Mouse (Mus musculus) CH12.LX (cell line): Measurements from ENCODE around the gene Zcchc7. TPM values are rescaled to one million over a fixed set of nuclear protein-coding genes. Genes with fewer than 3 reads are reported as not detected.

ENCODE experiments used
- DNase-seq: peaks from one replicate; pipeline ENCODE4 v3.0.0-alpha.2; 2013; ENCODE audit errors: extremely low read depth
- H3K27ac ChIP-seq: 2 replicates; pipeline ENCODE4 v1.5.1; 2012; ENCODE audit warnings: low read depth, mild to moderate bottlenecking, control low read depth, moderate library complexity; ENCODE audit not compliant: insufficient read depth
- H3K27me3 ChIP-seq: replicated peaks from 2 replicates; pipeline ENCODE3; 2012; ENCODE audit warnings: inconsistent platforms
- H3K36me3 ChIP-seq, 2 experiments: replicated peaks in 1 of 2; 2 replicates each; pipeline versions ENCODE3 to v1.6.1; 2012; ENCODE audit warnings: inconsistent platforms in 1 of 2, low read length in 1 of 2, mild to moderate bottlenecking in 1 of 2, mixed read lengths in 1 of 2, moderate library complexity in 1 of 2; ENCODE audit not compliant: control insufficient read depth in 1 of 2, insufficient read depth in 1 of 2
- H3K4me1 ChIP-seq, 2 experiments: 2 replicates each; pipeline ENCODE4 v1.6.1; 2012; ENCODE audit warnings: inconsistent platforms in 1 of 2, moderate library complexity in 1 of 2; ENCODE audit not compliant: insufficient read depth in 2 of 2, control insufficient read depth in 1 of 2
- H3K4me2 ChIP-seq: 2 replicates; pipeline ENCODE4 v1.6.1; 2012; ENCODE audit warnings: low read depth, mild to moderate bottlenecking, control low read depth; ENCODE audit not compliant: poor library complexity, insufficient read depth, severe bottlenecking
- H3K4me3 ChIP-seq, 3 experiments: fragments of 150-350 bp in 1 of 3; sonication (generic) in 1 of 3; replicated peaks in 1 of 3; 2 replicates each; pipeline versions ENCODE3 to v1.5.1; 2011 to 2012; ENCODE audit warnings: low read depth in 2 of 3, low read length in 2 of 3, mild to moderate bottlenecking in 2 of 3, moderate library complexity in 2 of 3, control low read depth in 1 of 3, improper control_type of control experiment in 1 of 3, inconsistent platforms in 1 of 3, mixed read lengths in 1 of 3; ENCODE audit not compliant: poor library complexity in 1 of 3
- H3K79me2 ChIP-seq: replicated peaks from 2 replicates; pipeline ENCODE4 v1.6.1; 2012; ENCODE audit warnings: mild to moderate bottlenecking, moderate library complexity; ENCODE audit not compliant: control insufficient read depth, poor library complexity, insufficient read depth, severe bottlenecking; ENCODE audit errors: extremely low read depth
- H3K9ac ChIP-seq: 2 replicates; pipeline ENCODE4 v1.6.1; 2012; ENCODE audit warnings: low read depth, mild to moderate bottlenecking, control low read depth, moderate library complexity; ENCODE audit not compliant: insufficient read depth
- H3K9me3 ChIP-seq: replicated peaks from 2 replicates; pipeline ENCODE3; 2012; ENCODE audit warnings: low read length, inconsistent platforms, mixed read lengths
- BHLHE40 ChIP-seq: IDR thresholded peaks from 2 replicates; pipeline ENCODE4 v1.6.1; 2011; ENCODE audit warnings: mild to moderate bottlenecking, low read depth, low read length, improper control_type of control experiment
- CTCF ChIP-seq, 2 experiments: IDR thresholded peaks in 1 of 2; conservative IDR thresholded peaks in 1 of 2; 2 replicates each; pipeline ENCODE4 v1.5.1; 2011 to 2012; ENCODE audit warnings: low read depth in 2 of 2, low read length in 2 of 2, improper control_type of control experiment in 1 of 2, inconsistent platforms in 1 of 2, mild to moderate bottlenecking in 1 of 2, moderate library complexity in 1 of 2
- EP300 ChIP-seq: IDR thresholded peaks from 2 replicates; pipeline ENCODE4 v1.6.1; 2011; ENCODE audit warnings: low read length, improper control_type of control experiment
- ETS1 ChIP-seq: conservative IDR thresholded peaks from 2 replicates; pipeline ENCODE4 v1.6.1; 2012; ENCODE audit warnings: low read depth, mild to moderate bottlenecking, inconsistent platforms, low read length, improper control_type of control experiment, moderate library complexity
- KAT2A ChIP-seq: IDR thresholded peaks from 2 replicates; pipeline ENCODE4 v1.6.1; 2012; ENCODE audit warnings: low read length, improper control_type of control experiment, inconsistent platforms; ENCODE audit not compliant: insufficient replicate concordance
- MAX ChIP-seq: IDR thresholded peaks from 2 replicates; pipeline ENCODE4 v1.6.1; 2011; ENCODE audit warnings: low read length, improper control_type of control experiment
- MEF2A ChIP-seq: IDR thresholded peaks from 2 replicates; pipeline ENCODE4 v1.6.1; 2014; ENCODE audit warnings: low read depth, mild to moderate bottlenecking, inconsistent platforms, low read length, improper control_type of control experiment, borderline replicate concordance
- MYC ChIP-seq: IDR thresholded peaks from 2 replicates; pipeline ENCODE4 v1.6.1; 2011; ENCODE audit warnings: low read depth, mild to moderate bottlenecking, improper control_type of control experiment, low read length
- NELFE ChIP-seq: IDR thresholded peaks from 2 replicates; pipeline ENCODE4 v1.6.1; 2011; ENCODE audit warnings: low read depth, low read length, improper control_type of control experiment
- RAD21 ChIP-seq: IDR thresholded peaks from 2 replicates; pipeline ENCODE4 v1.6.1; 2011; ENCODE audit warnings: low read depth, mild to moderate bottlenecking, low read length, improper control_type of control experiment, moderate library complexity
- RCOR1 ChIP-seq: conservative IDR thresholded peaks from 2 replicates; pipeline ENCODE4 v1.6.1; 2012; ENCODE audit warnings: low read depth, mild to moderate bottlenecking, inconsistent platforms, low read length, improper control_type of control experiment
- TBP ChIP-seq: conservative IDR thresholded peaks from 2 replicates; pipeline ENCODE4 v1.6.1; 2011; ENCODE audit warnings: low read depth, low read length, improper control_type of control experiment
- TCF12 ChIP-seq: IDR thresholded peaks from 2 replicates; pipeline ENCODE4 v1.6.1; 2014; ENCODE audit warnings: low read depth, mild to moderate bottlenecking, inconsistent platforms, low read length, improper control_type of control experiment
- USF1 ChIP-seq: IDR thresholded peaks from 2 replicates; pipeline ENCODE4 v1.6.1; 2014; ENCODE audit warnings: low read depth, mild to moderate bottlenecking, inconsistent platforms, low read length, improper control_type of control experiment
- USF2 ChIP-seq: conservative IDR thresholded peaks from 2 replicates; pipeline ENCODE4 v1.6.1; 2011; ENCODE audit warnings: low read depth, low read length, improper control_type of control experiment
- ZC3H11A ChIP-seq: IDR thresholded peaks from 2 replicates; pipeline ENCODE4 v1.6.1; 2012; ENCODE audit warnings: low read depth, mild to moderate bottlenecking, inconsistent platforms, low read length, improper control_type of control experiment
- ZKSCAN1 ChIP-seq: IDR thresholded peaks from 2 replicates; pipeline ENCODE4 v1.6.1; 2012; ENCODE audit warnings: low read depth, inconsistent platforms, low read length, improper control_type of control experiment, borderline replicate concordance
- ZNF384 ChIP-seq: IDR thresholded peaks from 2 replicates; pipeline ENCODE4 v1.6.1; 2012; ENCODE audit warnings: low read depth, low read length, improper control_type of control experiment, inconsistent platforms
- dilution Hi-C: fragments of 300-500 bp; cut with MboI; formaldehyde crosslinking; loops from 2 replicates; pipeline ENCODE4 v1.14.3; 2020; ENCODE audit warnings: low sequenced_read_pairs; ENCODE audit not compliant: extremely low pct_unique_long_range_greater_than_20kb, extremely low pct_ligation_motif_present
- in situ Hi-C: fragments of 300-500 bp; cut with MboI; formaldehyde crosslinking; loops from 3 replicates; pipeline ENCODE4 v1.14.3; 2019; ENCODE audit warnings: low sequenced_read_pairs, low pct_ligation_motif_present, low pct_unique_long_range_greater_than_20kb, mixed read lengths
- polyA plus RNA-seq: library from polyadenylated mRNA; unstranded; fragments of >175 nt; gene quantifications from 2 replicates; pipeline ENCODE4 v1.2.1, GENCODE M21; 2012; ENCODE audit warnings: low read depth; ENCODE audit not compliant: insufficient read length
- total RNA-seq, 2 experiments: library from RNA; depleted of rRNA; stranded (reverse); fragments of 300-350 nt in 1 of 2; fragments of >200 nt in 1 of 2; gene quantifications; 2 replicates each; pipeline ENCODE4 v1.2.3; 2012 to 2014

Gene Zcchc7
- total and polyA plus RNA-seq, 3 experiments: 21.0 to 27.6 (median 25.2) TPM

- Histone ChIP-seq H3K4me3 (no peak overlapping the region), H3K27me3 (no peaks in the 10 kb centered on the region), H3K9ac (no peak overlapping the region), H3K27ac (no peak overlapping the region), H3K79me2 (no peaks in the 10 kb centered on the region), H3K4me2 (no peak overlapping the region), H3K9me3 (no peaks in the 10 kb centered on the region), H3K4me1 (peaks cover 0 to 19% of the 10 kb centered on the region in 2 experiments; a peak in 2 of 4 replicates), H3K36me3 (peaks cover 0 to 7% of the 10 kb centered on the region in 2 experiments)
- dilution Hi-C loops: no loop called here
- no peak for TF ChIP-seq MYC
- 0 out of 2 replicates have a peak, but pooled peaks have one; percentile 12 for TF ChIP-seq EP300
- TF ChIP-seq CTCF (conservative IDR thresholded peaks at IDR 0.05 in 1 of 2, IDR thresholded peaks at IDR 0.05 in 1 of 2; ENCODE audit: low read depth in 2 of 2, low read length in 2 of 2): no peak
- TF ChIP-seq NELFE: no peak
- no peak for DNase-seq
- in situ Hi-C loops: no loop called here
Observed at GRCm38 (mm10) chr4:44872048-44872447, 116.4 kb downstream of the Zcchc7 start.

- Histone ChIP-seq H3K9ac (peak overlapping the region; percentile 66), H3K27me3 (no peaks in the 10 kb centered on the region), H3K4me1 (peaks cover 0 to 49% of the 10 kb centered on the region in 2 experiments; a peak in 2 of 4 replicates)
- in situ Hi-C loops: no loop called here
- TF ChIP-seq MEF2A (no peak), TCF12 (no peak), ZC3H11A (no peak), ETS1 (no peak), KAT2A (no peak), ZKSCAN1 (no peak), RCOR1 (no peak), RAD21 (no peak), TBP (no peak)
- TF ChIP-seq, all 38 proteins: peak for 0
- peak overlapping the region; percentile 93 for H3K4me2 ChIP-seq
- peak overlapping the region in 1 of 3 experiments; percentile 7 for H3K4me3 ChIP-seq
- dilution Hi-C loops: no loop called here
- peaks cover 0 to 5% of the 10 kb centered on the region in 2 experiments for H3K36me3 ChIP-seq
- no peaks in the 10 kb centered on the region for H3K9me3 ChIP-seq
- DNase-seq: peak; percentile 26
- H3K79me2 ChIP-seq: peaks cover 6% of the 10 kb centered on the region; the same call in 1 of the 2 replicates
- H3K27ac ChIP-seq: peak overlapping the region; percentile 31; the same call in 1 of the 2 replicates
Observed at GRCm38 (mm10) chr4:44880065-44880623, 124.5 kb downstream of the Zcchc7 start.

- Histone ChIP-seq H3K27me3 (no peaks in the 10 kb centered on the region), H3K9me3 (no peaks in the 10 kb centered on the region), H3K9ac (no peak overlapping the region), H3K4me2 (0 out of 2 replicates have a peak overlapping the region, but pooled peaks have one; percentile 29), H3K4me1 (peaks cover 0 to 62% of the 10 kb centered on the region in 2 experiments; a peak in 2 of 4 replicates), H3K27ac (no peak overlapping the region), H3K36me3 (peaks cover 0 to 12% of the 10 kb centered on the region in 2 experiments), H3K79me2 (peaks cover 8% of the 10 kb centered on the region; the same call in 1 of the 2 replicates), H3K4me3 (no peak overlapping the region)
- dilution Hi-C loops: no loop called here
- peak; percentile 64 for DNase-seq
- in situ Hi-C loops: no loop called here
- TF ChIP-seq ETS1 (0 out of 2 replicates have a peak, but pooled peaks have one; percentile 23), USF2 (peak; percentile 60), KAT2A (no peak), ZNF384 (no peak), MAX (0 out of 2 replicates have a peak, but pooled peaks have one; percentile 62), EP300 (peak; percentile 53; the same call in 1 of the 2 replicates), BHLHE40 (peak; percentile 87), TCF12 (no peak), USF1 (peak; percentile 25)
Observed at GRCm38 (mm10) chr4:44886143-44886542, 130.5 kb downstream of the Zcchc7 start.
